Comparison of ENCODE assay signal across 15 mouse cellular contexts in the genomic region with DNA sequence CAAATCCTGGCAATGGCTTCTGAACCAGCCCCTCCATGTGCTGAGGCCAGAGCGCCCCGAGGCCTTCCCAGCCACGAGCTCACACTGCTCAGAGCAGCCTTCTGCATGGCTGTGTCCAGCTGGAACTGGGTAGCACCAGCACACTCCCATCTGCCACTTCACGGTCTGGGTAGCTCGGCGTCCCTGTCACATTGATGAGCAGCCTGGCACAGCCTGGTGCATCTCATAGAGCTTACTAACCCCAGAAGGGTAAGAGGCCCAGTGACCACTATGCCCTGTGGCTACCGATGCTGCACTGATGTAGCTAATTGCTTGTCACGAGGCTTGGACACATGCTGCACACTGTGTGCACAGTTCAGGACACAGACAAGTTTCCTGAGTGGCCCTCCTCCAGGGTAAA.
A peak's percentile ranks its signal among the peaks of the same experiment; 100 is the strongest.
DNase-seq lines count a peak whose midpoint lies in the region; ATAC-seq and TF ChIP-seq lines count a peak whose summit lies in the region.
"Had no signal": no experiment of that assay in that cellular context is flagged by ENCODE, and none has a peak within 500 bp of the region (broad histone marks: within the 10 kb centered on the region; RNA-seq: fewer than 3 reads in every experiment).

No protein-coding gene starts in this region.

- H3K36me3 ChIP-seq in forebrain, embryonic 12.5 days (replicated peaks), result peaks cover 18% of the 10 kb centered on the region; the same call in 1 of the 2 replicates
- no peaks in the 10 kb centered on the region; the same call in 1 of the 2 replicates for H3K36me3 ChIP-seq in forebrain, embryonic 11.5 days (ENCODE audit: control insufficient read depth, insufficient read depth, low read length)
- peaks cover 8% of the 10 kb centered on the region for H3K36me3 ChIP-seq in neural tube, embryonic 11.5 days (ENCODE audit: control insufficient read depth, insufficient read depth, low read length)
- peaks cover 8% of the 10 kb centered on the region for H3K36me3 ChIP-seq in midbrain, embryonic 11.5 days (ENCODE audit: control insufficient read depth, insufficient read depth, low read length)
- H3K36me3 ChIP-seq: G1E had no signal

- no peaks in the 10 kb centered on the region for H3K27me3 ChIP-seq in forebrain, embryonic 12.5 days
- no peaks in the 10 kb centered on the region for H3K27me3 ChIP-seq in forebrain, embryonic 11.5 days (ENCODE audit: control insufficient read depth, insufficient read depth, low read length)
- no peaks in the 10 kb centered on the region for H3K27me3 ChIP-seq in neural tube, embryonic 11.5 days (ENCODE audit: control insufficient read depth, insufficient read depth, low read length)
- no peaks in the 10 kb centered on the region for H3K27me3 ChIP-seq in midbrain, embryonic 11.5 days (ENCODE audit: control insufficient read depth, insufficient read depth, low read length)
- H3K27me3 ChIP-seq: liver, embryonic 15.5 days had no signal

- H3K4me2 ChIP-seq in forebrain, embryonic 12.5 days, result no peak overlapping the region
- no peak overlapping the region for H3K4me2 ChIP-seq in forebrain, embryonic 11.5 days (ENCODE audit: low read depth, low read length, severe bottlenecking)
- H3K4me2 ChIP-seq in neural tube, embryonic 11.5 days (ENCODE audit: low read depth), result no peak overlapping the region
- no peak overlapping the region for H3K4me2 ChIP-seq in midbrain, embryonic 11.5 days
- H3K4me2 ChIP-seq: liver, embryonic 15.5 days had no signal

- H3K4me1 ChIP-seq in forebrain, embryonic 12.5 days, result peaks cover 25% of the 10 kb centered on the region
- no peaks in the 10 kb centered on the region for H3K4me1 ChIP-seq in forebrain, embryonic 11.5 days (replicated peaks; ENCODE audit: control insufficient read depth, insufficient read depth, low read length)
- peaks cover 17% of the 10 kb centered on the region for H3K4me1 ChIP-seq in neural tube, embryonic 11.5 days (ENCODE audit: control insufficient read depth, insufficient read depth, low read length)
- peaks cover 8% of the 10 kb centered on the region for H3K4me1 ChIP-seq in midbrain, embryonic 11.5 days (ENCODE audit: control insufficient read depth, insufficient read depth, low read length)
- H3K4me1 ChIP-seq in lung, adult 2 months (ENCODE audit: control insufficient read depth, insufficient read depth, low read length), result peaks cover 3% of the 10 kb centered on the region; the same call in 1 of the 2 replicates

- H3K27ac ChIP-seq in forebrain, embryonic 12.5 days, result no peak overlapping the region
- H3K27ac ChIP-seq in forebrain, embryonic 11.5 days (ENCODE audit: low read depth, low read length), result no peak overlapping the region
- no peak overlapping the region for H3K27ac ChIP-seq in neural tube, embryonic 11.5 days (ENCODE audit: low read depth, low read length)
- no peak overlapping the region for H3K27ac ChIP-seq in midbrain, embryonic 11.5 days (ENCODE audit: low read depth, low read length)
- H3K27ac ChIP-seq: liver, embryonic 15.5 days had no signal

- no peak for DNase-seq in forebrain, embryonic 11.5 days (ENCODE audit: low spot score)
- no peak for DNase-seq in neural tube, embryonic 11.5 days (ENCODE audit: low spot score)
- DNase-seq in neural tube, embryonic 10.5 days (ENCODE audit: extremely low spot score, low spot score), result no peak
- no peak for DNase-seq in midbrain, embryonic 11.5 days (ENCODE audit: low spot score, missing footprints)
- DNase-seq in retina, postnatal 1 day, result peak; percentile 87
- no peak for DNase-seq in lung, adult 2 months
- DNase-seq in adrenal gland, adult (ENCODE audit: inconsistent age in 2 of 2, low spot score in 1 of 2), result no peak
- DNase-seq: heart, adult 18-20 months; heart, postnatal 10 days; kidney, adult 2 months; layer of hippocampus, adult 9-11 months; thymus, postnatal 4 days had no signal

- no peak overlapping the region for H3K9ac ChIP-seq in forebrain, embryonic 12.5 days
- H3K9ac ChIP-seq in forebrain, embryonic 11.5 days (ENCODE audit: low read length), result no peak overlapping the region
- H3K9ac ChIP-seq in neural tube, embryonic 11.5 days (ENCODE audit: low read length), result no peak overlapping the region
- H3K9ac ChIP-seq in midbrain, embryonic 11.5 days (ENCODE audit: low read length), result no peak overlapping the region
- H3K9ac ChIP-seq: liver, embryonic 15.5 days had no signal

- TF ChIP-seq CTCF in lung, adult 2 months (IDR thresholded peaks at IDR 0.05; ENCODE audit: insufficient read depth, low read length), result no peak

- no peak overlapping the region for H3K4me3 ChIP-seq in forebrain, embryonic 12.5 days (replicated peaks)
- no peak overlapping the region for H3K4me3 ChIP-seq in forebrain, embryonic 11.5 days (ENCODE audit: low read depth, low read length)
- H3K4me3 ChIP-seq in neural tube, embryonic 11.5 days (ENCODE audit: low read depth, low read length), result no peak overlapping the region
- no peak overlapping the region for H3K4me3 ChIP-seq in midbrain, embryonic 11.5 days (ENCODE audit: low read depth, low read length)
- no peak overlapping the region for H3K4me3 ChIP-seq in lung, adult 2 months (replicated peaks; ENCODE audit: extremely low read depth, low read depth, low read length)
- H3K4me3 ChIP-seq: liver, embryonic 15.5 days had no signal

- H3K9me3 ChIP-seq in forebrain, embryonic 12.5 days, result no peaks in the 10 kb centered on the region
- no peaks in the 10 kb centered on the region; the same call in 1 of the 2 replicates for H3K9me3 ChIP-seq in forebrain, embryonic 11.5 days (ENCODE audit: control insufficient read depth, low read length)
- H3K9me3 ChIP-seq in neural tube, embryonic 11.5 days (ENCODE audit: control insufficient read depth, low read length), result no peaks in the 10 kb centered on the region
- H3K9me3 ChIP-seq in midbrain, embryonic 11.5 days (ENCODE audit: control insufficient read depth, low read length), result peaks cover 3% of the 10 kb centered on the region; the same call in 1 of the 2 replicates
- H3K9me3 ChIP-seq: liver, embryonic 15.5 days had no signal

- ATAC-seq in forebrain, embryonic 12.5 days (ENCODE audit: low FRiP score), result peak; percentile 20; the same call in 1 of the 2 replicates
- ATAC-seq in forebrain, embryonic 11.5 days (replicated peaks; ENCODE audit: low FRiP score), result no peak
- ATAC-seq in neural tube, embryonic 11.5 days (ENCODE audit: insufficient read depth, low FRiP score, low TSS enrichment), result 0 out of 2 replicates have a peak, but pooled peaks have one; percentile 50
- ATAC-seq in midbrain, embryonic 11.5 days (ENCODE audit: low FRiP score), result 0 out of 2 replicates have a peak, but pooled peaks have one; percentile 27

- 84% methylated on average over 8 of the region's 8 CpGs for WGBS in forebrain, embryonic 12.5 days
- 93% methylated on average over 8 of the region's 8 CpGs for WGBS in forebrain, embryonic 11.5 days
- 79% methylated on average over 8 of the region's 8 CpGs for WGBS in neural tube, embryonic 11.5 days
- WGBS in midbrain, embryonic 11.5 days, result 93% methylated on average over 8 of the region's 8 CpGs
- 84% methylated on average over 8 of the region's 8 CpGs for WGBS in lung, adult 2 months

- no peak for TF ChIP-seq POLR2A in lung, adult 2 months (IDR thresholded peaks at IDR 0.05; ENCODE audit: borderline replicate concordance, extremely low read depth, low read depth, low read length)
